Mouse (Mus musculus): ENCODE measurements around the gene Gphb5.

DNA sequence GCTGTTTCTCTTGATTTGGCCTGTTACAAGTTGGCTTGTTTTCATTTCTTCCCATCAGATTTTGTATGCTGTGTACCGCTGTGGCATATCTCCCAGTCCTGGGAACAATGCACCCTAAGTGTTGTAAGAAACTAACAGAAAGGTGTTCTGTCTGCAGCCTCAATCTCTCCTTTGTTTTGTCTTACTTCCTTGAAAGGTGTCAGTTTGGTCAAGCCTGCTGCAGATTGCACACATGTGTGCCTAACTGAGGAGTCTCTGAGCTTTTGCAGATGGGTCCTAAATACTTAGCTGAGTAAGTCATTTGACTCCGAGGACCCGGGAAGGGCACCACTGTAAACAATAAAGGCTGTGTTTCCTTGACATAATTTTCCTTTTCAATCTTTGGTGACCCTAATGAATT, 20.0 kb downstream of the Gphb5 start:
- TF ChIP-seq CTCF (IDR thresholded peaks at IDR 0.05; ENCODE audit: extremely low read depth, insufficient read depth, insufficient read length, insufficient replicate concordance) (no peak), POLR2A (IDR thresholded peaks at IDR 0.05; ENCODE audit: low read depth, low read length) (no peak)
